Mouse (Mus musculus) E14TG2a.4 (cell line): ENCODE results near the gene Vat1.

Source experiments
- CTCF ChIP-seq: conservative IDR thresholded peaks from 2 replicates; pipeline ENCODE4 v1.5.1; 2014; ENCODE audit warnings: low read length
- POU5F1 ChIP-seq: IDR thresholded peaks from 2 replicates; pipeline ENCODE4 v1.6.1; 2014; ENCODE audit warnings: low read length, borderline replicate concordance

DNA sequence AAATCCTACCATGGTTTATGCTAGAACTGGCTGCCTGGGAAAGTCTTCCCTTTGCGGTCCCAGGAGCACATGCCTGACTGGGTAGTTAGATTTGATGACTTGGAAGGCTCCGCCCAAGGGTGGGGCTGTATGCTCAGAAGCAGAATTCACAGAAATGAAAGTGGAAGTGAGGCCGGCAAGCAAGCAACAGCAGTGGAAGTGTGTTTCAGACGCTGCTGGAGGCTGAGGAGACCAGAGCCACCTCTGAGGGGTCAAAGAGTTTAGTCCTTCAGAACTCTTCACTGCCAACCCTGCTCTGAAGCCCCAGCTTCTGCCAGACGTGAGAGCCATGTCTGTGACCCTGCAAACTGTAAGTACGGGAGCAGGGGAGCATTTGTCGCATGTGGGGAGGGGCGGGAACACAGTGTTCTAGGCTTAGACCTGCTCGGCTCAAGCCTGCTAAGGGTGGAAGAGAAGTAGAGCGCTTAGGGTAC is 17.7 kb downstream of the Vat1 start, which contains the start of gene Ifi35:
- TF ChIP-seq CTCF (no peak), POU5F1 (no peak)
